Mouse (Mus musculus) brown adipose tissue, adult 24 weeks (tissue): ENCODE results near the gene Meis2. TPM values are rescaled to one million over a fixed set of nuclear protein-coding genes. Genes with fewer than 3 reads are reported as not detected.

ENCODE experiments used
- H3K27ac ChIP-seq: fragments of 200-500 bp; replicated peaks from 2 replicates; pipeline ENCODE4 v1.5.1; 2012; ENCODE audit warnings: low read depth, mild to moderate bottlenecking, low read length
- H3K4me1 ChIP-seq: fragments of 200-500 bp; 2 replicates; pipeline ENCODE4 v1.6.1; 2012; ENCODE audit warnings: low read length, mixed read lengths; ENCODE audit not compliant: control insufficient read depth, insufficient read depth, insufficient read length
- H3K4me3 ChIP-seq: fragments of 200-500 bp; 2 replicates; pipeline ENCODE4 v1.5.1; 2012; ENCODE audit warnings: low read depth, mild to moderate bottlenecking, low read length, moderate library complexity; ENCODE audit not compliant: insufficient read depth
- polyA plus RNA-seq: library from polyadenylated mRNA; stranded (reverse); fragments of >200 nt; gene quantifications from 2 replicates; pipeline ENCODE4 v1.2.4, GENCODE M21; 2012; ENCODE audit not compliant: missing spikeins, insufficient read depth, insufficient read length

The Meis2 gene
- polyA plus RNA-seq, 1 experiment, result 14.6 TPM

DNA sequence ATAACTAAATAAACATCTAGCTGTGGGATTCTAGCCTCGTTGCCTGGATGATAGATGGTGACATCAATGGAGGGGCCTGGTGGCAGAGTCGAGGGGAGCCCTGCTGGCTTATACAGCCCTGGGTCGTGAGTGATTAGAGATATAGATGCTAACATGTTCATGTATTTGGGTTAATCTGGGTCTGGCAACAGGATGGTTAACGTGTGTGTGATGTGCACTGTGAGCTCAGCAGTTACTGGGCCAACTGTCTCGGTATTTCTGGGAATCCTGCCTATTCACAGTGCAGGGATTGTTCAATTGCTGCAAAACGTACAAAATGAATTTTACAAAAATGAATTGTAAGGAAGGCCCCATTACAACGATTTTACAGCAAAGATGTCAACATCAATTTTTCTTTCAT lies 20.6 kb downstream of the Meis2 start:
- H3K4me1 ChIP-seq, result no peaks in the 10 kb centered on the region; the same call in 1 of the 2 replicates
- H3K4me3 ChIP-seq, result no peak overlapping the region
- H3K27ac ChIP-seq, result no peak overlapping the region

DNA sequence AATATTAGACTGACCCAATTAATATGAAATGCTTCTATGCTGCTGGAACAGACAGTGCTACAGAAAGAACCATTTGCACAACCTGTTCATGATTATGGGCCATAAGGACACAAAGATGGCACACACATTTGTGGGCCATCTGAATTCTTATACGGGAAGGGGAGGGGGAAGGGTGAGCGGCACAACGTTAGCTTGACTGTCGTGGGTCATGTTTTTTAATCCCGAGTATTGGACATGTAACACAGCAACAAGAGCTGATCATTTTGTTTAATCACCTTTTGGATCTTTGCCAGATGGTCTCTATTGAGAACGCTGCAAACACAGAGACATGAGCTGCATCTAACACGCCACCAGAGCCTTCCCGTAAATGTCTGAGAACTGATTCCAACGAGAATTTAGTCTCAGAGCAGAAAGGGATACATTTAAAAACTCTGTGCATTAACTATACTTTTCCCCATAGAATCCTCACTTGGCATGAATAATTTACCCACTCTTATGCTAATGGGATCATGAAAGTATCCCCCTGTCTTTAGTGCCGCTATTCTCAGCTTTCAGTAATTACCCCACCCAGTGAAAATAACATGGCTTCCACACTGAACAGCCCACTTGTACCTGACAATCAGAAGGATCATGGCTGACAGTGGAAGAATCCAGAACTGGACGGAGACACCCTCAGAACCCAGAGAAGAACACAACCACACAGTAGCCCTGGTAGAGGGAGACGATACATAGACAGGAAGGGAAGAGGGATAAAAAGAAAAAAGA lies 22.5 kb downstream of the Meis2 start:
- Histone ChIP-seq H3K4me1 (no peaks in the 10 kb centered on the region; the same call in 1 of the 2 replicates), H3K4me3 (no peak overlapping the region), H3K27ac (no peak overlapping the region)

DNA sequence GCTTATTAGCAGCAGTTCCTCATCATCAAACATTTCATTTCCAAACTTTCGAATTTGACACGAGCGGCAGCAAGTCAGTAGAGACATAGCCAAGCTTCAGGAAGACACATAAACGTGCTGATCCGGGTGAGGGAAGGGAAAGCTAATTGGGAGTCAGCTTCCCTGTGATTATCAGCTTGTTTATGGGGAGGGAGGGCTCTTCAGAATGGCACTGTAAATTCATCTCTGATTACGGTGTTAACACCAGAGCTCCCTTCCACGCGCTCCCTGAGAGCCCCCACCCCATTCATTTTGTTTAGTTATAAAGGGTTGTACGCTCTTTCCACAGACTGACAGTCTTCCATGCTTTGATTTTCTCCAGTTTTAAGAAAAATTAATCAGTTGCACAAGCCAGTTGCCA lies 23.2 kb downstream of the Meis2 start:
- no peaks in the 10 kb centered on the region; the same call in 1 of the 2 replicates for H3K4me1 ChIP-seq
- no peak overlapping the region for H3K27ac ChIP-seq
- H3K4me3 ChIP-seq, result no peak overlapping the region

DNA sequence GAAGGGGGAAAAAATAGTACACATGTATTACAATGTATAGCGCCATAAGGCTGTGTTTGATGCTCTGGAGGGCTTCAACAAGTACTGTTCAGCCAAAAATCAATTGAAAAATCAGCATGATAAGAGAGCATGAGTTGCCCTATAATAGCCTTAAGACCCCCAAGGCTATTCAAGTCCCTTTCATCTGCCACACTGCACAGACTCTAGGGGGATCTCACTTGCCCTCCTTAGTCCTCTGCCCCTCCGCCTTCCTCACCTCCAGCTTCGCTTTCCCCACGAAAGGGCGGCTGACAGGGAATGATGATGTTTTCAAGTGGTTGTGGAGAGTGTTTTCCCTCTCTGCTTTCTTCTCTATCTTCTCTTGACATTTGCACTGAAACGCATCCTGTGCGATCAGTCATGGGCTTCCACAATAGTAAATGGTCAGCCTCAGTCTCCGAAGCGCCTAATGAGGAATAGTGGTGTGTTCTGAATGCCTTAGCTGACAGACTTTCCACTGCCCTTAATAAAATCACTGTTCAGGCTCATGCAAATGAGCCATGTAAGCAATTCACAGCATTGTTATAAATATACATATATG lies 23.9 kb downstream of the Meis2 start:
- H3K4me3 ChIP-seq, result no peak overlapping the region
- no peak overlapping the region for H3K27ac ChIP-seq
- no peaks in the 10 kb centered on the region; the same call in 1 of the 2 replicates for H3K4me1 ChIP-seq

DNA sequence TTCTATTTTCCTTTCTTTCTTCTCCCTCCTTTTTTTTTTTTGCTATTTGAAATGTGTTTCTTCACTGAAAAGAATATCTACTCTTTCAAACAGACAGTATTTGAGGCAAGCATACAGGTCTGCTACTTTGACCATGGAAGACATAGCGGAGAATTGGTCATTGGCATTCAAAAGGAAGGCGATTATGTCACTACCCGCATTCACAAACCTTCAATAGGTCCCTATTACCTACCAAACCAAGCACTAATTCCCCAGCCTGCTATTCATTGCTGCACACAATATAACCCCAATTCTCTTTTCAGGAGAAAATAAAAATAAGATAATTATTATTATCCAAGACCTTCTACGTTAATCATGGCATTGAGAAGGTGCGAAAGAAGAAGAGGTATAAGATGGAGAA lies 30.3 kb downstream of the Meis2 start:
- Histone ChIP-seq H3K4me1 (no peaks in the 10 kb centered on the region), H3K27ac (no peak overlapping the region), H3K4me3 (no peak overlapping the region)

DNA sequence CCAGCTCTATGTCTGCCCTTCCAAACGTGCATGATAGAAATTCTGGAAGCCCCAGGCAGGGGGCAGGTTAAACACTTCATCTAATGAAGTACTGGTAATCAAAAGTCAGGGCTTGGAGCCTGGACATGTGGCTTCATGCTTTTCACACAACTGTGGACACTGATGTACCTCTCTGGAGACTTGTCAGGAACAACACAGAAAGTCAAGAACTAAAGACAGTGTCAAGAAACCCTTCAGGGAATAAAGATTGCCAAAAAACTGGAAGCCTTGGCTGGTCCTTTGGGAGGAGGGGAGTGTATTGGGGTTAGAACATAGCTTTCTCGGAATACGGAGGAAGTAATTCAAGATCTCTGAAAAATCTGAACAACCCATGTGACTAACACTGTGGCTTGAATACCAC lies 37.5 kb downstream of the Meis2 start:
- H3K4me3 ChIP-seq, result no peak overlapping the region
- no peaks in the 10 kb centered on the region for H3K4me1 ChIP-seq
- no peak overlapping the region for H3K27ac ChIP-seq

DNA sequence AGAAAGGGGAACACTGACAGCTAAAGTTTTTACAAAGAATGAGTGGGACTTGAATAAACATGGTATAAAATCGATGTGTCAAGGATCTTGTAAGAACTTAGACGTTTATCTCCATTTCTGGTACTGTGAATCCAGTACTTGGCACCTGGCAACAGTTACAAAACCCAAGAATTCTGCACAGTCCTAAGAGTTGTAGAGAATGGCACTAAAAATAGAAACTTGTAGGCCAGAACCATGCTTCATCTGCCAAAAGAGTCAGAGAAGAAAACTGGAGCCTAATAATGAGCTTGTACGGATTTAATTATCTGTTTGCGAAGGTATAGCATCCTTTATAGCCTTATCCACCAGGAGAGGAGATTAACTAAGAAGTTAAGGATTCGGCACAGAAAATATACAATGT lies 42.8 kb downstream of the Meis2 start:
- H3K4me3 ChIP-seq, result no peak overlapping the region
- H3K4me1 ChIP-seq, result 0 out of 2 replicates have a peak, but pooled peaks cover 2% of the 10 kb centered on the region
- H3K27ac ChIP-seq, result no peak overlapping the region

DNA sequence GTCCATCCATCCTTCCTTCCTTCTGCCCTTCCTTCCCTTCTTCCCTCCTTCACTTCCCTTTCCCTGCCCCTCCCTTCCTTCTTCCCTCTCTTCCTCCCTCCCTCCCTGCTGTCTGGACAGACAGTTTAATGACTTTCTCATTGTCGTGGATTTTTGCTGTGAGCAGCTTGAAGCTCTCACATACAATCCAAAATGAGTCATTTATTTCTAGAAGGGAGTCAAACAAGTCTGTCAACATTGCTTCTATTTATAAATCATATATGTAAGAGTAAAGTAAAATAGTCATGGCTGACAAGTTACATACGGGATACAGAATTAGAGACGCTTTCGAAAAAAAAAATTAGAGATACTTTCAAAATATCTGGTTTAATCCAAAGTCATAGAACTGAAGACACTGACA lies 43.7 kb downstream of the Meis2 start:
- Histone ChIP-seq H3K4me3 (no peak overlapping the region), H3K4me1 (0 out of 2 replicates have a peak, but pooled peaks cover 2% of the 10 kb centered on the region), H3K27ac (no peak overlapping the region)

DNA sequence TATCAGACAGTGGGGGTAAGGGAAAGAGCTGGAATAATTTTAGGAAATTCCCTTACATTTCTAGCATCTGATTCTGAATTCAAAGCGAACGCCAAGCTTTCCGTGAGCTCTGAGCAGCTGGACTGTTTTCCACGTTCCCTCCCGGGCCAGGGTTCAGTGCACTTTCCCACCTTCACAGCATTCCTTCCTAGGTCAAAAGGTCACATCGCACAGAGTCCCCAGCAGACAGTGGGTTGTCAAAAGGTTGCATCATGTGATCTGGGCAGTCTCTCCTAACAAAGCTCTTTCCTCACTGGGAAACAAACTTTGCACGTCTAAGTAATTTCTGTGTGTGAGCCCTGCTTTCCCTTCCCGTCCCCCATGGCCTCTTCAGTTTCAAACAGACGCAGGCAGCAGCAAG lies 44.6 kb downstream of the Meis2 start:
- H3K27ac ChIP-seq, result no peak overlapping the region

DNA sequence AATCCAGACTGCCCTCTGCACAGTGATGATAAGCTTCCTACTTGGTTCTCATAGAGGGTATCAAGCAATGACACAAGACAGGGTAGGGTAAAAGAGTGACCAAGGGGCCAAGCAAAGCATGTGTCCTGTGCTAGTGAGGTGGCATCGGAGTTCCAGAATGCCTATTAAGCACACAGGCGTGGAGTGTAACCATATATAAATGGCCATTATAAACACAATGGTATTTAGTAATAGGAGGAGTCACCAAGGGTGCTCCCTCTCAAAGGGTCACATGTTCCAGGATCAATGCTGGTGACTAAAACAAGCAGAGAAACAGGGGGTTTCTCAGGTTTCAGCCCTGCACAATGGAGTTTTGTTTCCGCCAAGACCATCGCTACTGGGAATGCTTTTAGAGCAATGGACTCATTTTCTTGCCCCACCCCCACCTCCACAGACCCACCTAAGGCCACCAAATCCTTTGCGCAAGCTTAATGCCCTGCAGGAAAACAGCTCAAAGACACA lies 45.1 kb downstream of the Meis2 start:
- Histone ChIP-seq H3K4me3 (no peak overlapping the region), H3K27ac (no peak overlapping the region), H3K4me1 (0 out of 2 replicates have a peak, but pooled peaks cover 2% of the 10 kb centered on the region)

More for the DNA sequence above, 44.6 kb downstream of the Meis2 start:
- no peak overlapping the region for H3K4me3 ChIP-seq
- 0 out of 2 replicates have a peak, but pooled peaks cover 2% of the 10 kb centered on the region for H3K4me1 ChIP-seq

DNA sequence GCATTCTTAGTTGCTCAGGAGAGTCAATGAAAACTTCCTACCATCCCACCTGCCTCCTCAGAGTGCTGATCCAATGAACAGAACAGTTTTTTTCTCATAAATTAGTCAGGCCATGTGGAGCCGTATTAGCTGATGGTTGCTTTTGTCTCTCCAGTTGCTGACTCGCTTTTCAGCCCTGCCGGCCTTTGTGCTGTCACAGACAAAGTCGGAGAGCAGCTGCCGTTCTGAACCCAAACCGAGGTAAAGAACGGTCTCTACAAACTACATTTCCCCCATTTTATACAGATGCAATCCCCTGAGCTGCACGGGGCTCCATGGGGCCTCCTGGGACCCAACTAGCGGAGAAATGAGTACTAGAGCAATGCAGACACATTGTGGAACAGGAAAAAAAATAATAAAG lies 45.7 kb downstream of the Meis2 start:
- Histone ChIP-seq H3K4me3 (no peak overlapping the region), H3K27ac (no peak overlapping the region), H3K4me1 (0 out of 2 replicates have a peak, but pooled peaks cover 2% of the 10 kb centered on the region)

DNA sequence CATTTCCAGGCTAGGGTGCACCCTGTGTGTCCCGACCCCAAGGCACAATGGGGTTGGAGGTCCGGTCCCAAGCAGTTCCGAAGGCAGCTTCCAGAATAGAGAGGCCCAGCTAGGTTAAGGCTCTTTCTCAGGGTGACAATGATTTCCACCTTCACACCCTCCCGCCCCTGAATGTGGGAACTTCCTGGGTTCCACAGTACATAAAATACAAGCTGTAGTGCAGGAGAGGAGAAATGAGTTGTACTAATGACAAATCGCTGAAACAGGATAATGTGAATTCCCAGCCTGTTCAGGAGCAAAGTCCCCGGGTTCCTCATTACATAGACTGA lies 46.2 kb downstream of the Meis2 start:
- Histone ChIP-seq H3K27ac (no peak overlapping the region), H3K4me3 (no peak overlapping the region)

DNA sequence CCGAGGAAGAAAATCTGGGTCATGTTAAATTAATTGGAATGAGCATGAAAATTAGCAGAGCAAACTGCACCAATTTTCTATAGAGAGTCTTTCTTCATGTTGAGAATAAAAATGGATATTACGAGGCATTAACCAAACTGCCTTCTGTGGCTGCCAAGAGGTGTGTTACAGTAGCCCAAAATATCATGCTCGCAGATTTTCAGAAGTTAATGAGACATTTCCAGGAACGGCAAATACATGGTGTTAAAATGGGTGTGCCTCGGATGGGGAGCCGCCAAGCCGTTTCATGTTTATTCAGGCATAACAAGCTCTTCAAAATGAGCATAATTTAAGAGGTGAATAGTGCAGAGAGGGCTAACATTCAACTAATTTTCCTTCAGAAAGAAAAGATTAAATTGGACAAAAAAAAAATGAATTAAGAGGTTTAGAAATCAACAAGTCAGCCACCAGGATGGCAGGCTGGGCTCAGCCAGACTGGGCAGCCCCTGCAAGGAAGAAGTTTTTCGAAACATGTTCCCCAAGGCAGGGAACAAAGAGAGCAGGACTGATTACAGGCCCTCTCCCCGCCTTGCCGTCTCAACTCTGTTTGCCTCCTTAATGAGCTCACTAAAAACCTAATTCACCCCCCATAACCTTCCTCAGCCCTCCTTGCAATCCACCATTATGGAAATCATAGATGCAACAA lies 46.7 kb downstream of the Meis2 start:
- H3K4me1 ChIP-seq, result 0 out of 2 replicates have a peak, but pooled peaks cover 2% of the 10 kb centered on the region
- no peak overlapping the region for H3K4me3 ChIP-seq
- no peak overlapping the region for H3K27ac ChIP-seq

More for the DNA sequence above, 46.2 kb downstream of the Meis2 start:
- H3K4me1 ChIP-seq, result 0 out of 2 replicates have a peak, but pooled peaks cover 2% of the 10 kb centered on the region

DNA sequence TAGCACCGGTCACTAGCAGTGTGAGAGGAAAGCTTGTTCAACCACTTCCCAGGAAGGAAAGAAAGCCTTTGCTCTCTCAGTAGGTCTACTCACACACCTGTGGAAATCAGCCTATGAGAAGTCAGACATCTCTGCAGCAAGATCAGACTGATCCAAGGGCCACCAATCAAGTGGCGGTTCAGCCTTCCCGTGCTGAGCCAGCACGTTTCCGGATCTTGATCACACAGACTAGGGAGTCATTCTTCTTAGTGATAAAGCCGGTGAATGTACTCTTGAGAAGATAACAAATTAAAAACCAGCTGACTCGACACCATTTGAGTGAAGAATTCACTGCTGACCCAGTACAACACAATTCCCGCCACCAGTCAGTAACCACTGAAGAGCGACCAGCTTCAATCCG lies 50.1 kb downstream of the Meis2 start:
- H3K27ac ChIP-seq, result no peak overlapping the region
- H3K4me3 ChIP-seq, result no peak overlapping the region
- H3K4me1 ChIP-seq, result no peaks in the 10 kb centered on the region

DNA sequence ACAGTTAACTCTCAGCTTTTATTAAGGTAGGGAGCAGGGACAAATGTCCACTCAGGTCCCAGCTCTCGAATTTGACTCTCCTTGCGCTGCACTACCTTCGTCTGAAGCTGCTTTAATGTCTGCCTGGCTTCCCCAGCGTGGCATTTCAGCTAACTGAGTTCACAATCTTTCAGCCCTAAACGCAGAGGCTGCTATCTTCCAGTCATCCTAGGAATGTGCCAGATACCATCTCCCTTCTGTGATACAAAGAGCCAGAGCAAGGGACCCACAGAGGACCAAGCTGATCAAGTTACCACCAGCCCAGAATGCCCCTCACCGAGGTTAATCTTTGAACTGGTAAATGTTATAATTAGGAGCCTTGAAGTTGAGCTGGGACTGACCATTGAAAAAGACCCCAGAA lies 55.2 kb downstream of the Meis2 start:
- H3K4me1 ChIP-seq, result no peaks in the 10 kb centered on the region
- H3K4me3 ChIP-seq, result no peak overlapping the region
- H3K27ac ChIP-seq, result no peak overlapping the region
